Mouse (Mus musculus) MEL (cell line): Measurements from ENCODE around the gene Camk2b. TPM values are rescaled to one million over a fixed set of nuclear protein-coding genes. Genes with fewer than 3 reads are reported as not detected.
"Not testable (repeated sequence)": the region's sequence is repeated elsewhere in the genome, so short reads cannot be mapped to it uniquely, and the experiment has no call there.

Experiments used
- DNase-seq: peaks from one replicate; pipeline ENCODE4 v3.0.0; 2011; ENCODE audit warnings: low read depth, low spot score
- H3K27ac ChIP-seq: 2 replicates; pipeline ENCODE4 v1.5.1; 2012; ENCODE audit warnings: low read depth, mild to moderate bottlenecking, control low read depth, low read length, moderate library complexity; ENCODE audit not compliant: control insufficient read depth
- H3K27me3 ChIP-seq, 2 experiments: fragments of 150-350 bp in 1 of 2; sonication (generic) in 1 of 2; 2 replicates each; pipeline ENCODE4 v1.6.1; 2012; ENCODE audit warnings: low read length in 2 of 2, mild to moderate bottlenecking in 2 of 2, improper control_type of control experiment in 1 of 2, moderate library complexity in 1 of 2; ENCODE audit not compliant: insufficient read depth in 2 of 2, control insufficient read depth in 1 of 2
- H3K36me3 ChIP-seq, 2 experiments: 2 replicates each; pipeline ENCODE4 v1.6.1; 2012 to 2014; ENCODE audit warnings: low read length in 2 of 2, improper control_type of control experiment in 1 of 2, inconsistent platforms in 1 of 2, mild to moderate bottlenecking in 1 of 2; ENCODE audit not compliant: insufficient read depth in 2 of 2, control insufficient read depth in 1 of 2
- H3K4me1 ChIP-seq, 2 experiments: fragments of 150-350 bp in 1 of 2; sonication (generic) in 1 of 2; 2 replicates each; pipeline ENCODE4 v1.6.1; 2012; ENCODE audit warnings: low read length in 2 of 2, improper control_type of control experiment in 1 of 2, mild to moderate bottlenecking in 1 of 2; ENCODE audit not compliant: insufficient read depth in 2 of 2, control insufficient read depth in 1 of 2
- H3K4me3 ChIP-seq, 2 experiments: fragments of 150-350 bp in 1 of 2; sonication (generic) in 1 of 2; 2 replicates each; pipeline ENCODE4 v1.5.1; 2012; ENCODE audit warnings: low read depth in 2 of 2, low read length in 2 of 2, mild to moderate bottlenecking in 2 of 2, moderate library complexity in 2 of 2, control low read depth in 1 of 2, improper control_type of control experiment in 1 of 2; ENCODE audit not compliant: control insufficient read depth in 1 of 2, insufficient read depth in 1 of 2
- H3K79me2 ChIP-seq: 2 replicates; pipeline ENCODE4 v1.6.1; 2012; ENCODE audit warnings: mild to moderate bottlenecking, low read length, moderate library complexity; ENCODE audit not compliant: control insufficient read depth, poor library complexity, insufficient read depth
- H3K9ac ChIP-seq: 2 replicates; pipeline ENCODE4 v1.6.1; 2012; ENCODE audit warnings: low read depth, mild to moderate bottlenecking, control low read depth, low read length, moderate library complexity; ENCODE audit not compliant: control insufficient read depth, poor library complexity, severe bottlenecking
- H3K9me3 ChIP-seq: fragments of 150-350 bp; sonication (generic); replicated peaks from 2 replicates; pipeline ENCODE4 v1.6.1; 2012; ENCODE audit warnings: mild to moderate bottlenecking, low read length, improper control_type of control experiment, moderate library complexity; ENCODE audit not compliant: insufficient read depth
- CHD1 ChIP-seq: IDR thresholded peaks from 2 replicates; pipeline ENCODE4 v1.6.1; 2012; ENCODE audit warnings: low read depth, mild to moderate bottlenecking, inconsistent platforms, low read length, improper control_type of control experiment
- CHD2 ChIP-seq: IDR thresholded peaks from 2 replicates; pipeline ENCODE4 v1.6.1; 2011; ENCODE audit warnings: low read length, improper control_type of control experiment
- CTCF ChIP-seq, 3 experiments: IDR thresholded peaks in 2 of 3; conservative IDR thresholded peaks in 1 of 3; 2 replicates each; pipeline ENCODE4 v1.5.1; 2011 to 2012; ENCODE audit warnings: low read length in 3 of 3, low read depth in 2 of 3, mild to moderate bottlenecking in 2 of 3, improper control_type of control experiment in 1 of 3, inconsistent platforms in 1 of 3, mixed read lengths in 1 of 3, moderate library complexity in 1 of 3; ENCODE audit not compliant: control insufficient read depth in 1 of 3, insufficient read depth in 1 of 3, poor library complexity in 1 of 3, severe bottlenecking in 1 of 3
- HCFC1 ChIP-seq: IDR thresholded peaks from 2 replicates; pipeline ENCODE4 v1.6.1; 2012; ENCODE audit warnings: low read depth, mild to moderate bottlenecking, inconsistent platforms, low read length, improper control_type of control experiment, moderate library complexity
- KAT2A ChIP-seq: conservative IDR thresholded peaks from 2 replicates; pipeline ENCODE4 v1.6.1; 2012; ENCODE audit warnings: low read depth, low read length, improper control_type of control experiment, inconsistent platforms
- MAZ ChIP-seq: IDR thresholded peaks from 2 replicates; pipeline ENCODE4 v1.6.1; 2012; ENCODE audit warnings: low read depth, mild to moderate bottlenecking, inconsistent platforms, low read length, improper control_type of control experiment
- MYB ChIP-seq: IDR thresholded peaks from 2 replicates; pipeline ENCODE4 v1.6.1; 2011; ENCODE audit warnings: mild to moderate bottlenecking, low read depth, low read length, improper control_type of control experiment
- MYC ChIP-seq: IDR thresholded peaks from 2 replicates; pipeline ENCODE4 v1.6.1; 2011; ENCODE audit warnings: low read depth, mild to moderate bottlenecking, low read length, improper control_type of control experiment, moderate library complexity
- POLR2A ChIP-seq, 2 experiments: IDR thresholded peaks; 2 replicates each; pipeline ENCODE4 v1.6.1; 2011 to 2012; ENCODE audit warnings: low read length in 2 of 2, mild to moderate bottlenecking in 2 of 2, control low read depth in 1 of 2, improper control_type of control experiment in 1 of 2, low read depth in 1 of 2, moderate library complexity in 1 of 2; ENCODE audit not compliant: control insufficient read depth in 1 of 2, insufficient read depth in 1 of 2, poor library complexity in 1 of 2
- POLR2AphosphoS2 ChIP-seq: IDR thresholded peaks from 2 replicates; pipeline ENCODE4 v1.6.1; 2011; ENCODE audit warnings: low read length, improper control_type of control experiment
- SIN3A ChIP-seq: IDR thresholded peaks from 2 replicates; pipeline ENCODE4 v1.6.1; 2012; ENCODE audit warnings: low read length, improper control_type of control experiment, inconsistent platforms
- SMC3 ChIP-seq: IDR thresholded peaks from 2 replicates; pipeline ENCODE4 v1.6.1; 2011; ENCODE audit warnings: low read depth, low read length, improper control_type of control experiment
- TAL1 ChIP-seq: IDR thresholded peaks from 2 replicates; pipeline ENCODE4 v1.6.1; 2012; ENCODE audit warnings: mild to moderate bottlenecking, inconsistent platforms, low read length, moderate library complexity, mixed read lengths
- UBTF ChIP-seq: IDR thresholded peaks from 2 replicates; pipeline ENCODE4 v1.6.1; 2012; ENCODE audit warnings: low read depth, mild to moderate bottlenecking, inconsistent platforms, low read length, improper control_type of control experiment, moderate library complexity, borderline replicate concordance; ENCODE audit not compliant: insufficient read depth
- USF1 ChIP-seq: IDR thresholded peaks from 2 replicates; pipeline ENCODE4 v1.6.1; 2014; ENCODE audit warnings: low read depth, mild to moderate bottlenecking, inconsistent platforms, low read length, improper control_type of control experiment, moderate library complexity
- ZC3H11A ChIP-seq: IDR thresholded peaks from 2 replicates; pipeline ENCODE4 v1.6.1; 2012; ENCODE audit warnings: low read depth, mild to moderate bottlenecking, inconsistent platforms, low read length, improper control_type of control experiment
- ZNF384 ChIP-seq: IDR thresholded peaks from 2 replicates; pipeline ENCODE4 v1.6.1; 2012; ENCODE audit warnings: low read depth, mild to moderate bottlenecking, inconsistent platforms, low read length, improper control_type of control experiment
- polyA plus RNA-seq, 2 experiments: library from polyadenylated mRNA; stranded (reverse) in 1 of 2; unstranded in 1 of 2; fragments of >175 nt in 1 of 2; fragments of >200 nt in 1 of 2; gene quantifications; 2 replicates each; pipeline versions ENCODE4 v1.2.1 to v1.2.4; 2012; ENCODE audit warnings: low replicate concordance in 2 of 2, low read depth in 1 of 2; ENCODE audit not compliant: insufficient read length in 2 of 2, insufficient read depth in 1 of 2, missing spikeins in 1 of 2
- total RNA-seq: library from RNA; depleted of rRNA; stranded (reverse); fragments of 300-350 nt; gene quantifications from 2 replicates; pipeline ENCODE4 v1.2.3, GENCODE M21; 2012

Gene Camk2b
- total and polyA plus RNA-seq, 3 experiments = 0.04 TPM; not detected in 1

DNA sequence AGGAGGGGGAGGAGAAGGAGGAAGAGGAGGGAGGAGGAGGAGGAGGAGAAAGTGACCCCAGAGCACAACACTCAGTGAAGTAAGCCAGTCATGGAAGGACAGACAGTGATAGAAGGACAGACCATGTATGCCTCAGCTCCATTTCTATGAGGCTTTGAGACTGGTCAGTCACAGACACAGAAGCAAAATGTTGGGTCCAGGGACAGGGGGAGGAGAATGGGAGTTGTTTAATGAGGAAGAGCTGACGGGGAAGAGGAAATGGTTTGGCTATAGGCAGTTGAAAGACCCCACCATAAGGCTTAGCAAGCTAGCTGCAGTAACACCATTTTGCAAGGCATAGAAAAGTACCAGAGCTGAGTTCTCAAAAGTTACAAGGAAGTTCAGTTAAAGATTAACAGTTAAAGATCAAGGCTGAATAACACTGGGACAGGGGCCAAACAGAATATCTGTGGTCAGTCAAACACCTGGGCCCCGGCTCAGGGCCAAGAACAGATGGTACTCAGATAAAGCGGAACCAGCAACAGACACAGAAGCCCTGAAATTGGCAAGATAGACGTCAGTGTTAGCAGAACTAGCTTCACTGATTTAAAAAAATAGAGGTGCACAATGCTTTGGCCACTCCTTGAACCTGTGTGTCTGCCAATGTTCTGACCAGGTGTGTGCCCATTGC, 60.7 kb downstream of the Camk2b start:
- H3K4me3 ChIP-seq, H3K79me2 ChIP-seq, H3K9ac ChIP-seq, H3K9me3 ChIP-seq, H3K27me3 ChIP-seq, H3K36me3 ChIP-seq: not testable (repeated sequence)
- DNase-seq = peak; percentile 52
- Histone ChIP-seq H3K4me1 (peaks cover 4 to 12% of the 10 kb centered on the region in 2 experiments), H3K27ac (peak overlapping the region; percentile 81; the same call in 1 of the 2 replicates)

DNA sequence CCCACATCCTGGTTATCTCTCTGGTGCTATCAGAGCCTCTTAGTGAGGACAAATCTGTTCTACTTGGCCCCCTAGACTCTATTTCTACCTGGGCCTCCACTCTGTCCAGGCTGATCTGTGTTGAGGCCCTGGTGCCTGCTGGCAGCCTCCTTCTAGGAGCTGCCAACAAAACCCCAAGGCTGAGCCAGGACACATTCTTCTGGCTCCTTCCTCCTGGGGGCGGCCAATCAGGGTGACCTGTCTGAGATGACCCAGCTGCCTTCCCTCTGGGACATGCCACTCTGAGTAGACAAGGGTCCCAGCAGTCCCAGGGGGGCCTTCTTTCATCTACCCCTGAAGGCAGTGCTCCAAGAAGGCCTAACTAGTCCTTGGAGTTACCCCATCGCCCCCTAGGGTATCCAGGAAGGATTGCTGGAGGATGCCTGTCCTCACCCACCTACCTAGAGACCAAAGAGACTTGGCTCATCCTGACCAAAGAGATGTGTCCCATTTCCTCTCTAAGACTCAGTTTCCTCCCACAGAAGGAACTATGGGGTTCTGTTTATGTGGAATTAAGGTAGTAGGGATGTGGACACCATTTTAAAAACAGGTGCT, 63.0 kb downstream of the Camk2b start:
- TF ChIP-seq POLR2AphosphoS2 (no peak), HCFC1 (no peak), UBTF (no peak), MAZ (no peak), CTCF (IDR thresholded peaks at IDR 0.05 in 2 of 3, conservative IDR thresholded peaks at IDR 0.05 in 1 of 3; ENCODE audit: control insufficient read depth in 1 of 3, insufficient read depth in 1 of 3, low read depth in 2 of 3, low read length in 3 of 3, poor library complexity in 1 of 3, severe bottlenecking in 1 of 3) (peak in 1 of 3 experiments; percentile 17; a peak in 1 of 6 replicates), SIN3A (no peak), SMC3 (no peak), MYB (no peak)
- H3K9me3 ChIP-seq = no peaks in the 10 kb centered on the region
- H3K27ac ChIP-seq = no peak overlapping the region
- H3K36me3 ChIP-seq = peaks cover 0 to 2% of the 10 kb centered on the region in 2 experiments; a peak in 1 of 4 replicates
- H3K27me3 ChIP-seq = no peaks in the 10 kb centered on the region
- no peak for DNase-seq
- no peaks in the 10 kb centered on the region for H3K79me2 ChIP-seq
- no peak overlapping the region for H3K4me3 ChIP-seq
- H3K4me1 ChIP-seq = peaks cover 4 to 12% of the 10 kb centered on the region in 2 experiments
- no peak overlapping the region for H3K9ac ChIP-seq

DNA sequence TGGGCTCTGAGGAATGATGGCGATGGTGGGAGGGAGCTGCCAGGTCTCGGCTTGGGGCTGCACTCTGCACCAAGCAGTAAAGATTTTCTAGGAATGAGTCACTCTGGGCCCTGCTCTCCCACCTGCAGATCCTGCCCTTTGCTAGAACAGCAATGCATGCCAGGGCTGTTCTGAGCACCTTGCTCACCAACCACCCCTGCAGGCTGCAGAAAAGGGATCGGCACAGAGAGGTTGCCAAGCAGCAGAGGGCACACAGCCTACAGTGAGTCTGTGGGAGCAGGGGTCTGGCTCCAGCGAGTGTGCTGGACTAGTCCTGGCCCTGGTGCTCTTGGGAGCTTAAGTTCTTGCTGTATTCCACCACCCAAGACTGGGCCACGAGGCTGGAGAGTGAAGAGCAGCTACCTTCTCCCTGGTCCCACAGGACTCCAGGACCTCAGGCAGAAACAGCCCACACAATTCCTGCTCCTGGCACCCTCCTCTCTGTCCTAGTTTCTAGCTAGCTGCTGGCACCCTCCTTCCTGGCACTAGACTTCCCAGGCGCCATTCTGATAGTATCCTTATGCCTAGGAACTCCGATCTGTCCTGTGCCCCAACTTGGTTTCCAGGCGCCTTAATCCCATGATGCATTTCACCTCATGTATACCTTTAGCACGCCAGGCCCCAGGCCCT, 64.0 kb downstream of the Camk2b start:
- H3K9ac ChIP-seq = no peak overlapping the region
- no peak for TF ChIP-seq KAT2A
- TF ChIP-seq ZNF384 = no peak
- no peak for TF ChIP-seq MYC
- TF ChIP-seq CHD2 = no peak
- TF ChIP-seq POLR2A (IDR thresholded peaks at IDR 0.05; ENCODE audit: control insufficient read depth in 1 of 2, insufficient read depth in 1 of 2, low read depth in 1 of 2, low read length in 2 of 2, poor library complexity in 1 of 2) = no peak
- TF ChIP-seq ZC3H11A = no peak
- no peak for TF ChIP-seq UBTF
- no peak for TF ChIP-seq TAL1
- no peak for TF ChIP-seq CHD1
- no peak for TF ChIP-seq USF1
- TF ChIP-seq, all 39 proteins: peak for 0
- H3K79me2 ChIP-seq = no peaks in the 10 kb centered on the region
- no peaks in the 10 kb centered on the region for H3K27me3 ChIP-seq
- peaks cover 4 to 12% of the 10 kb centered on the region in 2 experiments for H3K4me1 ChIP-seq
- peaks cover 0 to 2% of the 10 kb centered on the region in 2 experiments; a peak in 1 of 4 replicates for H3K36me3 ChIP-seq
- no peak for DNase-seq
- H3K4me3 ChIP-seq = no peak overlapping the region
- H3K9me3 ChIP-seq = no peaks in the 10 kb centered on the region
- H3K27ac ChIP-seq = no peak overlapping the region
